Mouse (Mus musculus) kidney, adult 18-20 months (tissue): Measurements from ENCODE around the gene Lgals12.

Source experiments
- DNase-seq: peaks from one replicate; pipeline ENCODE4 v3.0.0; 2021

Lgals12 gene

DNA sequence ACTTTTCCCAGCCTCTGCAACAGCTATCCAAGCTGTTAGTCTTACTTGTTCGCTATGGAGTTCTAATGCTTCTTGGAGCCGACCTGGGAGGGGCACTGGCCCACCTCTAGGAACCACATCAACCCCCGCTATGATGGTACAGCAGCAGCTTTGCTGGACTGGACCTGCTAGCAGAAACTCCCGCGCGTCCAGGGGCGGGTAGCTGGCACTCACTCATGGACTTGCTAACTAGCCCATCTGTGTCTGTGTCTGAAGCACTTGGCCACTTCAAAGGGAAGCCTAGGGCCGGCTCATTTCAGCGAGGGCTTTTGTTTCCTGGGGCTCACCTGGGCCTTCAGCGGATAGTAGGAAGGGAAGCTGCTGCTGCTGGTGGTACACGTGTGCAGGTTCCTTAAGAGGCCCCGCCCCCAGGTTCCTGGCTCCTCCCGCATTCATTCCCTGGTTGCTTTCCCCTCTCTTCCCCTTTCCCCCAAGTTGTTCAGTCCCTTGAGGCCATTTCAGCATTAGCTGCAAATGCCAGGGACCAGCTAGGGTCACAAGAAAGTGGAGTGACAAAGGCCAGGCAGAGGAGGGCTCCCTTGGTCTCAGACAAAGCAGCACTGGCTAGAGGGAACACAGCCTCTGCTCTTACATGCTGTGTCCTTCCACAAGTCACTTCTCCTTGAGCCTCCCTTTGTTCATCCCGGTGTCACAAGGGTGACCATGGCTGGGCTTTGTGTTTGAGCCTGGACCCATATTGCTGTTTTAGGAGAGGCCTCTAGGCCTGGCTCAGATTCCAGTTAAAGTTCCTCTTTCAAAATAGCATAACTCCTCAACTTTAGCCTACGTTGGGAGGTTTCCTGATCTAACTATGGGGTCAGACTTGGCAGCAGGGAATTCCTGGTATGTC is at the start of gene Lgals12:
Gene Lgals12 (minus strand): TSS at position 393 of the 889 bp plus-strand sequence.
- peak; percentile 35 for DNase-seq

DNA sequence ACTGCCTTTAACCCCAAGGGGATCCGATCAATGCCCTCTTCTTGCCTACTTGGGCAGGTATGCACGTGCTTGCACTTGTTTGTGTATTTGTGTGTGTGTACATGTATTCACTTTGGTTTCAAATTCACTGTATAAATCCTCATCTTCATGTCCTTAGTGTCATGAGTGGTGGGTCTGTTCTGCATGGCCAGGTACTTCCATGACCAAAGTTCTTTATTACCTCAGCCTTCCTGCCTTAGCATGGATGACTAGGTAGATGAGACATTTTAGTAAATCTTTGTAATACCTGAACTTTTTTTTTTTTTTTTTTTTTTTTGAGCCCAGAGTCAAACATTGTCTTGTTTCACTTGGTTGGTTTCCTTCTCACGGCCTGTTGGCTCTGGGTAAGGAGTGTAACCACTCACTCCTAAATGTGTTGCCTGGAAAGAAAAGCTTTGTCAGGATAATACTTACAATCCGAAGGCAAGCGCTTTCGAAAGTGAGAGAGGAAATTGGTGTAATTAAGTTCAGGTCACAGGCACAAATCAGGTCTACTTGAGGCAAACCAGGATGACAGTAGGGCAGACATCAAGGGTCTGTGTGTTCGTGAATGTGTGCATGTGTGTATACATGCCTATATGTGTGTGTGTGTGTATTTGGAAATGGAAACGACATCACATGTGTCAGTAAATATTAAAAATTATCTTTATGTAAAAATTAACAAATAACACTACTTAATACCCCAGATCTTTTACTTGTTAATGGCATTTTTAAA is 42.1 kb upstream of the Lgals12 start:
- DNase-seq, result no peak

DNA sequence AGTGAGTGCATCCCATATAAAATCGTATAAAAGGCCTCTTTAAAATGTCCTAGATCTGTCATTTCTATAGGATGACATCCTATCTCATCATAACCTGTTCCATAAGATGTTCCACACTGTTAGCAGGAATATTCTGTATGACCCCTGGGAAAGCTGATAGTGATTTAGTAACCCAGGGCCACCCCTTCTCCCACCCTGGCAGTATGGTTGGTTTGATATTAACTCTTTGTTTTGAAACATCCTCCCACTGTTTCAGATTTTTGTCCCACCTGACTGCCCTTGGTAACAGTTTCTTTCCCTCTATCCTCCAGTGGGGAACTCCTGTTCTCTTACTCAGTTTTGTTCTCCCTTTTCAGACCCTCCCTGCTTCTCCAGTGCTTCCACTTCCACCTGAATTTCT is 26.8 kb upstream of the Lgals12 start:
- DNase-seq, result no peak

DNA sequence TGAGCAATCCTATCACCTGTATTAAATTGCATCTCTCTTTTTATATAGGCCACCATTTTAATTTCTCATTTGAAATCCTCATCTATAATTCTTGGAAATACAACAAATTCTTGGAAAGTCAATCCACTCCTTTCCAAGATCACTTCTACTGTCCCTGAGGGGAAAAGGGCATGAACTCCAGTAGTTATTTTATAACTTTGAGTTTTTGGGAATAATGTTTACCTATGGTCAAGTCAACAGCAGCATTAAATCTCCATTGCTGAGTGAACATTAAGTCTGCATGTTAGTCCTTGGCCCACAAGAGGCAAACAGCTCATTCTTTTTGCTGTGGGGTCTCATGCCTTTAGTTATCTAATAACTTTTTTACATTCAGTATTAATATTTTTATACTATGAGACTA is 26.0 kb upstream of the Lgals12 start:
- DNase-seq, result no peak

DNA sequence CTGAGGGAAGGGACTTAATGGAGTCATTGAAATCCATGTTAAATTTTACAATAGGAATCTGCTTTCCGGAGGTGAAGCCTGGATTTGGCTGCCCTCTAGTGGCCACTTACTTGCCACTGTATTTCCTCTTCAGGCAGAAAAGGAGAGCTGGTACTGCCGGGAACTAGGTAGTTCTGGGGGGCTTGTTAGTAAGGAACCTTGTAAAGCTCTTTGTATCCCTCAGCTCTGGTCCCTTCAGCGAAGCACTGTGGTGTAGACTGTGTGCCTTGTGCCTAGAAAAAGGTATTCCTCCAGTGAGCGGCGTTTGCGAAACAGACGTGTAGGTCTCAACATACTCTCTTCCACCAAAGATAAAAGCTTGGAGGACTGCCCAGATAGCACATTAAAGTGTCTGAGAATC is 10.7 kb upstream of the Lgals12 start:
- peak; percentile 62 for DNase-seq

DNA sequence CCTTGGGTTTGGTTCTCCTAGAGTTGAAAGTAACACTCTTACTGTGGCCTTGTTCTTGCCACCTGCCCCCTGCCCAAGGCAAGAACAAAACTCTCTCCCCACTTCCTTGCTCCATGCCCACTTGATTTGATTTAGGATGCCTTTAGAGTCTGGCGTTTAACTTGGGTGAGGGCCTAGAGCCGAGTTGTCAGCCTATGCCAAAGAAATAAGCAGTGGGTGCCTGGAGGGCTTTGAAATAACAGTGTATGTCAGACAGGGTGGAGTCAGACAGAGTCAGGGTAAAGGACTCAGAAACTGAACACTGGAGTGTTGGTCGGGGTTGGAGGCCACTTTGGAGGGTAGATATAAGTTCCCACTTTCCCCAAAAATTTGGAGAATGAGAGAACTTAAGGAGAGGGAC is 10.1 kb upstream of the Lgals12 start:
- no peak for DNase-seq

DNA sequence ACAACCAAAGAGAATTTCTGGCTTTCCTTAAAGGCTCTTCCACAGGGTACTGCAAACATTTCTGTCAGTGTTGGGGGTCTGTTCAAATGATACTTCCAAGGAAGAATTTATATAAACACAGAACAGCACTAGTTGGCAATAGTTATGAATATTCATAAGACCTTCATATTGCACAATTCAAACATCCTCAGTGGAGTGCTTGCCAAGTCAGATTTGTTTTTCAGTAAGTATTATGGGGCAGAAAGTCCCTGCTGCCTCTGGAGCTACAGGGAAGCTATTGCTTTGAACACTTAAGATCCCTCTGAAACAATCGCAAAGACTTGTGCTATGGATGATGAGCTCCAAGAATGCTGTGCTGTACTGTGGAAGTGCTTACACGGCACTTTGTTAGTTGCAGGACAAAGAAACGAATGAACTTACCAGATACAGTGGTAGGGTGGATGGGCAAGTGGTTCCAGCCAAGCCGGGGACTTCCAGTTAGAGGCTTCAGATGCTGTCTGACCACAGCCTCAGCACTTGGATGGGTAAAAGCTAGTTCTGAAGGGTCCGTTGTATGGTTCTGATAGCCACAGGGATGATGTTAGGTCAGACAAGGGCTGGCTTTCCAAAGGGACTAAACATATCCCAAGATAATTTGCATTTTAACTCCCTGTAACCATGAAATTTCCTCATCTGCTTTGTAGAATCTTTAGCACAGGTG is 9.4 kb upstream of the Lgals12 start:
- no peak for DNase-seq

DNA sequence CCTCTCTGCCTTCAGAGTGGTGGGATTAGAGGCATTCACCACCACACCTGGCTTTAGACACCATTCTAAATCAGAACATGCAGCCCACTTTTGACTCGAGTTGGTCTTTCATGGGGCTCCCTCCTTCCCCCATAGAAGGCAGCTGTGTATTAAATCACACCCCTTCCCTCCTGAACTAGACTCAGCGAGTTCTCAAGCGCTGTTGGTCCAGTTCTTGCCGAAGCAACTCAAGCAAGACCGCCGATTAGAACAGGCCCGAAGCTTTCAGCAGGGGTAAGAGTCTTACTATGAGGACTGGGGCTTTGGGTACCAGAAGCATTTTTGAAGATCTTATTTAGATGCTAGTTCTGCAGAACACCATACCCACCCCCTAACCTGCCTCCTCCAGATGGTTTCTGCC is 6.2 kb upstream of the Lgals12 start:
- no peak for DNase-seq

DNA sequence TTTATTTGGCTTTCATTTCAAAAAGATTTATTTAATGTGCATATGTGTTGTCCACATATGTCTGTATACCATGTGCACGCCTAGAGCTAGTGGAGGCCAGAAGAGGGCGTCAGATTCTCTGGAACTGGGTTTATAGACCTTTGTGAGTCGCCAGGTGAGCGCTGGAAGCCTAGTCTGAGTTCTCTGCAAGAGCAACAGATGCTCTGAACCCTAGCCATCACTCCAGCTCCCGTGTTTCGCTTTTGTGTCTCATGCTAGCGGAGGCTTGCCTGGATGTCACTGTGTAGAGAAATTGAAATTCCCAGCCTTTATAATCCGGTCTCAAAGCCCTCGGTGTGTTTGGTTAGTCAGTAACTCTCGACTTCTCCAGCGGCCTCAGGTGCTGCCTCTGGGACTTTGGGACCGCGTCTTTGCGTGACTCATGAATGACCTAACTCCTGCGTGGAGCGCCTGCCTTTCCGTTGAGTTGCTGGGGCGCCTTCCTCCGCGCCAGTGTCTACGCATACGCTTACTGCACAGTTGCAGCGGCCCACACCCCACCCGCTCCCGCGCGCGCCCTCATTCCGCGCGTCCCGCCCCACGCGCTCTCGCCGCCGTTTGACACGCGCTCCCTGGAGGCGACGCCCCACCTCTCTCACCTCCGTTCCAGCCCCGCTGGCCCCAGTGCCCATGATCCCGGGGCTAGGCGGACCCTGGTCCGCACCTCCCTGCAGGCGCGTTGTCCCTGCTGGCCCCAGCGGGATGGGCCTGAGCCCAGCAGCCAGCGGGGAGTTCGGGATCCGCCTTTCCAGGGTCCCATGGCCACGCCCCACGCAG is 5.2 kb upstream of the Lgals12 start, which contains the start of gene Hrasls5:
Gene Hrasls5 (plus strand): TSS at position 600 of the 816 bp plus-strand sequence.
- no peak for DNase-seq

DNA sequence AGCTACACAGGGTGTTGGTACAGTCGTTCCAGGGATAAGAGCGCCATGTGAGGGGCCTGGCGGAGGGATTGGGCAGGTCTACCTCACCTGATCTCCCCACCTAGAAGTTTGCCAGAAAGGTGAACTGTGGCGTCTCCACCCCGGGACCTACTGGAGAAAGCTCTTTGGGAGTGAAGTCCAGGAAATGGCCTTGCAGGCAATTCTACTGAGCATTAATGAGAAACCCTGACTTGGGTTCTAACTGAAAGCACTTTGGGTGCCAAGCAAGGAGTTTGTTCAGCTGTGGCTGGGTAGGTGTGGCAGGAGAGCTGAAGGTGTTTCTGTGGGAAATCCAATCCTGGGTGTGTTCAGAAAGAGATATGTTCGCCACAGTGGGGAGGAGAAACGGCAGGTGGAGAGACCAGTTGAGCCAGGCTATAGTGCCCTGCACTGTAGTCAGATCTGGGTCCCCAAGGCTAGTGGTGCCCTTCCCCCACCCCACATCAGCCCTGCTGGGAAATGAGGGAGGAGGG is 753 bp upstream of the Lgals12 start:
- no peak for DNase-seq

DNA sequence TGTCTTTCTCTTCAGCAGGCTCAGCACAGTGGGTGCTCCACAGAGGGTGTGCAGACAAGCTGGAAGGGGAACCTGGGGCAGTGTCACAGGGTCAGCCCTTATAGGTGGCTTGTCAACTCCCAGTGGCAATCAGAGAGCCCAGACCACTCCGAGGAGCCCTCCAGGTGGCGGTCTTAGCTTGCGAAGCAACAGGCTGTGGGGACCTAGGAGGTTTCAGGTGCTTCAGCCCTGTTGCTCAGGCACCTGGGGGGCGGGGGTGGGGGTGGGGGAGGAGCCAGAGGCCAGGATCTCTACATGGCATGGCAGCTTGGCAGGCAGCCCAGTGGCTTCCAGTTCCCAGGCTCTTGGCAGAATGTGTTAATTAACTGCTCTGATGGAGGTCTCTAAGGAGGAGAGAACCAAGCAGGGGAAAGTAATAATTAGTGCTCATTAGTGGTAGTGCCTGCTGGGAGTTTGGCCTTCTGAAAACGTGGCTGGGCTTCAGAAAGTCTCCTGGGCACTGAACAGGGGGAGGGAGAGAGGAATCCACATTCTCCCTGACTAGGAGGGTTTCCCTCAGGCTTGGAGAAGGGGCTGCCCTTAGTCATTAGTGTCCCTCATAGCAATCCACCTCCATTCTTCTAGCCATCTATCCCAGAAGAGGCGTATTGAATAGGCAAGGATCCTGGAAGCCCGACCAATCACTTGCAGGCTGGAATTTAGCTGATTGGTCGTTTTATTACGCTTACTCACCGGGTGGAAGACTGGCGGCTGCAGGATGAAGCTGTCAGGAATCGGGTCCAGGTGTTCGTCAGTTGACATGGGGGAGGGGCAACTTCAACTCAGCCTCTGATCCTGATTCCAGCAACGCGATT is 836 bp downstream of the Lgals12 start:
- DNase-seq, result peak; percentile 78

DNA sequence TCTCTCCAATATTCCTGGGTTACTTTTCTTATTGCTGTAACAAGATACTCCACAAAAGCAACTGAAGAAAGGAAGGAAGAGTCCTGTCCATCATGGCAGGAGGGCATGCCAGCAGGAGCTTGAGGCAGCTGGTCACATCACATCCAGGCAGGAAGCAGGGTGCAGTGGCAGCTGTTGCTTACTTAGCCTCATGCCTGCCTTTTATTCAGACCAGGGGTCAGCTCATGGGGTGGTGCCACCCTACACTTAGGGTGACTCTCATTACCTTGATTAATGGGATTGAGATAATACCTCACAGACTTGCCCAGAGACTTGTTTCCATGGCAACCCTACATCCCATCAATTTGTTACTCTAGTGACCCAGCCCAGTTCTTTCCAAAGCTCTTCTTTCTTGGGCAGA is 2.0 kb downstream of the Lgals12 start:
- no peak for DNase-seq

DNA sequence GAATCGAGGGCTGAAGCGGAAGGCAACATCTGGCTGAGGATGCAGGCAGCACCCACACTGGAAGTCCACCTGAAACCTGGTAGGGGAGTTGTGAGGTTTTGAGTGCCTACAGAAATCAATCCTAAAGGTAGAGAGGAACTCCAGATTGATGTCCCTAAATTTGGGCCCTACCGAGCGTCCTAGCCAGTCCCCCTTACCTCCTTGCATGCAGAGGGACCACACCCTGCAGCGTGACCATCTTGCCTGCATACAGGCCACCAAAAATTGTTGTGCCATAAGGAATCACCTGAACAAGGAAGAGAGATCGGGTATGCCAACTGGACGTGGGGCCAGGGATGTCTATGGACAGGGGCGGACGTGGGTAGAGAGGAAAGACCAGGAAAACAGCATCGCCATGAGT is 2.9 kb downstream of the Lgals12 start:
- DNase-seq, result no peak

DNA sequence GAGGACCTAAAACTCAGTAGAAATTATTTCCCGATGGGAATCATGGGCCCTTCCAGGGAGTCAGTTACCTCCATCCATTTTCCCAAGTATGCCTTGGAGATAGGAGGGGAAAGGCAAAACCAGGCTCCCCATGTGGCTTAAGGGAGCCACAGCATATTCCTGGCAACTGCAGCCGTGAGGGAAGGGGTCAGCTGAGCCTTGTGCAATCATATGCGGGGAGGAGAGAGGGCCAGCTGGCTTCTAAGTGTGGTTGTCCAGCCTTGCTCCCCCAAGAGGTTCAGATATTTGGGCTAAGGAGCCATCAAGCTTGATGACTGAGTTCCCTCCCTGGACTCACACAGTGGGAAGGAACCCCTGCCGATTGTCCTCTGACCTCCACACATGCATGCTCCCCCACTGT is 5.4 kb downstream of the Lgals12 start:
- no peak for DNase-seq

DNA sequence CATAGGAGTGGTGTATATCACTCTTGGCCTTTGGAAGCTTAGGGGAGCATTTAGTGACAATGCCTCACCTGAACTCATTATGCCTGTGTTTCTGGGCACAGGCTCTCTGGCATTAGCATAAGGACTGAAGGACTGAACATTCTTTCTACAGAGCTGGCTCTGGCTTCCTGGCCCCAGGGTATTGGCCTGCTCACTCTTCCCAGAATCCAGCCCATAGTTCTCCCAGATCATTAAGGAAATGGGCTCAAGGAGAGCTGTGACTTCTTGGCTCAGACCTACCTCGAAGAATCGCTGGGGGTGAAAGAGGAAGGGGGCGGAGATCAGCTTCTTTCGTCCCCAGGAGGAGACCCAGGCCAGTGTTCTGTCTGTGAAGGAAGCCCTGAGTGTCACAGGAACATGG is 8.5 kb downstream of the Lgals12 start:
- DNase-seq, result peak; percentile 33

DNA sequence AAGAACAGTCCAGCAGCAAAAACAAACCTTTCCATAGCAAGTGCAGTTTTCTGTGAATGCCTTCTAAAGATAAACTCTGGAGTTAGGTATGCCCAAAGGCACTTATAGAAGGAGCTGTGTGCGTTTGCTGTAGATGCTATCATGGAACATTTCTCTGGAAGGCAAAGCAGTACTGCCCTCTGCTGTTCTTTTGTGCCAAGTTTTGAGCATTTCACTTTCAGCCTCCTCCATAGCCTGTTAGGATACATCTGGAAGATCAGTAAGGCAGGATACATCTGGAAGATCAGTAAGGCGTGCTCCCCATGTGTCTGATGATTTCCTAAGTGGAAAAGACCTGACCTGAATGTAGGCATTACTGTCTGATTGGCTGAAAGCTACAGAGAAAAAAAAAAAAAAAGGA is 11.5 kb downstream of the Lgals12 start:
- DNase-seq, result peak; percentile 37

DNA sequence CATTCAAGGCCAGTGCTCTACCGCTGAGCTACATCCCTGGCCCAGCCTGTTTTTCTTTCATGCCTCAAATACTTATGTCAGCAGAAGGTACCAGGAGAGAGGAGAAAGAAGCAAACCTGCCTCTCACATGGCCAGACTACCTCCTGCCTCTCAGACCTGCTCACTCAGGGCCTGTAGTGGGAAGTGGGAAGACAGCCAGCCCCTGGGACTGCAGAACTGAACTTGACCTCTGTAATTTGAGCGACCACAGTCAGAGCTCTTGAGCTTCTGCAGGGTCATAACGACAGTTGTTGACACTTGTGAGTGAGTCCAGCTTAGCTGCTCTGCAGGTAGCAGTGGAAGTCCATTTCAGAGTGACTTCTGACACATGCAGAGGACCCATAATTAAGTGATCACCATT is 15.0 kb downstream of the Lgals12 start:
- no peak for DNase-seq

DNA sequence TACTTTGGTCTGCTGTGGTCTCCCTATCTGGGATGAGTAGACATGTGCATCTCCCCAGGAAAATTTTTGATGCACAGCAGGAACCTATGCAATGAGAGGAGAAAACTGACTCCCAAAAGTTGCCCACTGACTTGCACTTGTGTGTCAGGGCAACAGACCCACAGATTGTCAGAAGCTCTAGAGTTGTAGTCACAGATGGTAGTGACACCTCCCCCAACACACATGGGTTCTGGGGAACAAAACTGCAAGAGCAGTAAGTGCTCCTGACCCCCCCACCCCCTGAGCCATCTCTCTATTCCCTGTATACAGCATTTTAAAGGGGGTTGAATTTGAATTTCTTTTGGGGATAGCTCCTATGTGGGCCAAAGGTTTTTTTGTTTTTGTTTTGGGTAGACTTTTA is 16.2 kb downstream of the Lgals12 start:
- DNase-seq, result no peak

DNA sequence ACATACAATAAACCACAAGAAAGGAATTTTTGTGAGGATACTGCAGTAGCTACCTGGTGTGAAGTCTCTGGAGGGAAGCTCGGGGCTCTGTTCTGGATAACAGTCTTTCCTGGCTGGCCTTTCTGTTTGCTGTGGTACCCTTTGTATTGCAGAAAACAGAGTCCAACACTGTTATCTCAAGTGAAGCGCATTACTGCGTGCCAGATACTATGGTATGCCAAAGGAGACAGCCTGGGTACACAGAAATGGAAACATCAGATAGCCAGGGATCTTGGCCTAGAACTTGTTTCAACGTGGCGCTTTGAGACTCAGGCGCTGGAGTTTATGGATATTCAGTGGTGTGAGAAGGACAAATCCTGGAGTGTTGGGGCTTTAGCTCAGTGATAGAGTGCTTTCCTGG is 21.2 kb downstream of the Lgals12 start:
- DNase-seq, result no peak

DNA sequence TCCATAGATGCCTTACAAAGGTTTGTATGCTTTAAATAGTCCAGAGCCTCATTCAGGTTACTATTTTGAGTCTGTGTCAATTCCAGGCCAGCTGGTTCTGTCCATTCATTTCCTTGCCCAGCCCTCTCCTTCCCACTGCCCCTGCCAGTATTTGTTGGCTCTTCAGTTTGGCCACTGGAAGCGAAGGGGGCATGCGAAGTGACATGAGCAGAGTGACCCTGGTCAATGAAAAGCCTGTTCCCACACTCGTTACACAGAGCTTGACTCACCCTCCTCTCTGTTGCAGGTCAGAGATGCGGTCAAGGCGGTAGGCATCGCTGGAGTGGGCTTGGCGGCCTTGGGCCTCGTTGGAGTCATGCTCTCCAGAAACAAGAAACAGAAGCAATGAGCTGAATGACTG is 21.7 kb downstream of the Lgals12 start:
- no peak for DNase-seq

DNA sequence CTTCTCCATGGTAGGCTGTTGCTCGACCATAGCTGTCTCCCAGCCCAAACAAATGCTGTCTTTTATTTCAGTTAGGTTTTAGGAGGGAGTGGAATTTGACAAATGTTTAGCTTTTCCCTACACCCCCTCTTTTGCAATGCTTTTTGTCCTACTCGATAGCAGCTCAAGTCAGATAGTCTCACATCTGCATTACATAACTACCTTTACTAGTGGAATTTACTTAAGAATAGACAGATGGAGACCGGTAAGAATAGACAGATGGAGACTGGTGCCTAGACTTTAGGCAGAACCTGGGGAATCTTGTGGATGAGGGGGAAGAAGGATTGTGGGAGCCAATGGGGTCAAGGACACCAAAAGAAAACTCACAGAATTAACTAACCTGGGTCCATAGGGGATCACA is 23.4 kb downstream of the Lgals12 start:
- no peak for DNase-seq
